Mouse (Mus musculus) kidney, postnatal 14 days (tissue): Measurements from ENCODE around the gene Osbpl6.
"Not testable (repeated sequence)": the region's sequence is repeated elsewhere in the genome, so short reads cannot be mapped to it uniquely, and the experiment has no call there.

Experiments
- DNase-seq: peaks from one replicate; pipeline ENCODE4 v3.0.0; 2022; ENCODE audit warnings: mixed read lengths

Osbpl6 gene

DNA sequence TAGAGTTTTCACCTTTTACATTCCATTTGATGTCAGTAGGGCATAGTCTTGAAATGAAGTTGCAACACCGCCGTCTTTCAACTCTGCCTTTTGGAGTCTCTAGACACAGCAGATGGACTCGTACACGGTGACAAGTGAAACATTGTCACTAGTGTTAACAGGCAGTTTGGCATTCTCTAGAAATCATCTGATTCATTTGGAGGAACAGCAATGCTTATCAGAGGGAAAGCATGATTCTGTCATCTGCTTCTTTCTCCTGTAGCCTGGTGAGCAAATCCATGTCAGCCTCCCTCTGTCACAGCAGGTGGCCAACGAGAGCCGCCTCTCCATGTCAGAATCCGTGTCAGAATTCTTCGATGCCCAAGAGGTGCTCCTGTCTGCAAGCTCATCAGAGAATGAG is 172.6 kb downstream of the Osbpl6 start:
- no peak for DNase-seq

GRCm38 (mm10) chr2:76585090-76585489 is 178.8 kb downstream of the Osbpl6 start:
- no peak for DNase-seq

DNA sequence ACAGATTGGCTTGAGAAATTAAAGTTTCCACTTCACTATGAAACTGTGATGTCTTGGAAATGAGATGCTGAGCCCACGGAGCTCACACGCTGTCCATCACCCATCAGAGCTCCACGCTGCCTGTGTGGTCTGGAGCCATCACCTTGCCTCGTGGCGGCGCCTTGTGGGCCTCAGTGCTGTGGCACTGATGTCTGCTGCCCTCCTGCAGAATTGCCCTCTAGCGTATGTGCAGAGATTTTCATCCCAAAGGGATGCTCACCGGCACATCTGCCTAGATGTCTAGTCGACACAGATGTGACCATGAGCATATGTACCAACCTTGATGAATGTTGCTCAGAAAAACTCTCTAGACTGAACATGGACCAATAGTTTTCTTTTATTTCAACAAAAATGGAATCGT is 180.6 kb downstream of the Osbpl6 start:
- DNase-seq = no peak

DNA sequence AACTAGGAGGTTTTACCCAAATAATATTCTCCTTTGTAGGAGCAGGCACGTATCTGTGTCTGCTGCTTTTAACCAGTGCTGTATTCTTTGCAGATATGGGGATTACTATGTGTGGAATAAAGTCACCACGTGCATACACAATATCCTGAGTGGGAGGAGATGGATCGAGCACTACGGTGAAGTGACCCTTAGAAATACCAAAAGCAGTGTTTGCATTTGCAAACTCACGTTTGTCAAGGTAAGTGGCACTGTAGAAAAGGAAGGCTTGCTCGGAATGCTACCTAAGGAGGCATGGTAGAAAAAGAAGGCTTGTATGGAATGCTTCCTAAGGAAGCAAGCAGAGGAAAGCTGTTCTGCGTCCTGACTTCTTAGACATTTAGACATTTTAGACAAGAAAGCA is 183.9 kb downstream of the Osbpl6 start:
- no peak for DNase-seq

GRCm38 (mm10) chr2:76592401-76592924 is 186.2 kb downstream of the Osbpl6 start:
- peak; percentile 8 for DNase-seq

DNA sequence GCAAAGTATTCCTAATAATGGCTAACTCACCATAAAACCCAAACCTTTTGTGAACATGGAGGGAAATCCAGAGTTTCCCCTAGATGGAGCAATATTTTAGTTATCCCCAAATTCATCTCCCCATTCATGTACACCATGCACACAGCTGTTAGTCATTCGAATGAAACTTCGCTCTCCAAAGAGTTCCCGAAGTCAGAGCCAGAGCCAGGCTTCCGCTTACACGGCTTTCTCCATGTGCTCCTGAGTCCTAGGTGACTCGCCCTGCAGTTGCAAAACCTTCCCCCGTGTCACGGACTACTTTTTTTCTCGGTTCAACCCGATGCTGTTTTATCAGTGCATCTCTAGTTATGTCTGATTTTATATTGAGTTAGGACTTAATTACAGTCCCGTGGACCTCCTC is 191.2 kb downstream of the Osbpl6 start:
- DNase-seq = no peak

- DNase-seq = no peak
Measured at GRCm38 (mm10) chr2:76599214-76599613, 192.9 kb downstream of the Osbpl6 start.

- no peak for DNase-seq
Measured at GRCm38 (mm10) chr2:76602256-76602655, 195.9 kb downstream of the Osbpl6 start.

DNA sequence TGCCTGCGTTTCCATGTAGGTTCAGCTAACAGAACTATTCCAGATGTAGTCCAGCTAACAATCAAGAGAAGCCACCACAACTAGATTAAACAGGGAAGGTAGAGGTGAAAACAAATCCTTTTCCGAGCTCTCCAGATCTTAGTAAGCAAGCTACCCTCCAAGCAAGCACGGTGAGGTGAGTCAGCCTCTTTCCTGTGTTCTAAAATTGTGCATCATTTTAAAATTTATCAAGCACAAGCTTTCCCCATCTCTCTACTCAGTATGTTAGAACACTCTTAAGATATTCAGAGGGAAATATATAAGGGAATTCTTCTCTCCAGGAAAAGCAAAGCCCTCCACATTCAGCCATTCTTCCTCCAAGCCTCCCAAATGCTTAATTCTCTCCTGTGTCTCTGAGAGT is 200.4 kb downstream of the Osbpl6 start:
- DNase-seq = no peak

DNA sequence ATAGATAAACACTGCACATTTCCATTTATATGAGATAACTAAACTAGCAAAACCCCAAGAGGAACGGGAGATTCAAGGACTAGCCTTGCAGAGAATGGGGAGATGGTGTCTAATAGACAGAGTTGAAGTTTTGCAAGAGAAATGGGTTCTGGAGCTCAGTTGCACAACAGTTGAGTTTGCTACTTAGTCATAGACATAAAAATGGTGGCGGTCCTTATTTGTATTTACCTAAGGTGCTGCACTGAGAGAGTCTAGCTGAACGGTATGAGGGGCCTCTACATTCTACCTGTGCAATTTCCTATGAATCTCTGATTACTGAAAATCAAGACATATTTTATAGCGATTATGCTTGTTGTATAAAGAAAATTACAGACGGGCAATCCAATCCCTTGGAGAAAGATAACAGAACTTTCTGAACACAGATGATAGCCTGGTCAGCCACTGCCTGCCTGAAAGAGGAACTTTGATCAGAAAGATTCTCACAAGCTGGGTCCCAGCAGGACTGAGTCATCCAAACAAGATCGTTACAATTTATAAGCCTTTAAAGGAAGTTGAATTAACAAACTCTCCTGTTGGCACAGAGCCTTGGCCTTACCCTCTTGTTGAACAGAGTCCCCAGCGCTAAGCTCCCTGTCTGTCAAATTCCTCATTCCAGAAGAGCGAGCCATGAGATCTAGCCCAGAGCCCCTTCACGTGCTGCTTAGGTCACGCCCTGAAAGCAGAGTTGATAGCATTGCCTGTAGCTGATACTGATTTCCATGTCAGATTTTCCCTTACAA is 204.2 kb downstream of the Osbpl6 start:
- no peak for DNase-seq

DNA sequence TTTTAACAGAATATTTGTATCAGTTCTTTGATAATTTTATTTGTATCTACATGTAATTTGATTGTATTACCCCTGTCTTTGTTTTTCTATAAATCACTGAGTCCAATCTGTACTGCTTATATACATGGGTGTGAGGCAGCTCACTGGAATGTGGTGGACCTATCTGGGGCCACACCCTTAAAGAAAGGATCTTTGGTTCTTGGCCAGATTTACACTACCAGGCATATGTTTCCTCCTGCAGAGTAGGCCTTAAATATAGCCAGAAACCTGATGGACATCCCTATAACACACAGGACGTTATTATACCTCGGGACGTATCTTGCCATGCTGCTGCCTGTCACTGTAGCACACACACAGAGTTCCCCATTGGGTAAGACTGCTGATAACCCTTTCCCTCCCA is 205.7 kb downstream of the Osbpl6 start:
- no peak for DNase-seq

DNA sequence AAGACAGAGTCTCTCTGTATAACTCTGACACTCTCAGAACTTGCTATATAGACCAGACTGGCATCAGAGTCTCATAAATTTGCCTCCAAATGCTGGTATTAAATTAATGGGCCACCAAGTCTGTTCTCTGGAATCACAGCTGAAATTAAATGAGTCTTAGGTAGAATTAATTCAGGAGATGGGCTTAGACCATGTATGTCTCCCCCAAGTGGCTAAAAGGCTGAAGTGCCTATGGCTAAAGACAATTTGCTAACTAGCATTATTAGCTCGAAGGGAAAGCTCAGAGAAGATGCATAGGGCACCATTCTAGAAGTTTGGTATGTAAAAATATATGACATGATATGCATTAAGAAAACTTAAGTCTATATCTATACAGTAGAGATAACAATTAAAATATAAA is 211.8 kb downstream of the Osbpl6 start:
- peak; percentile 51 for DNase-seq

DNA sequence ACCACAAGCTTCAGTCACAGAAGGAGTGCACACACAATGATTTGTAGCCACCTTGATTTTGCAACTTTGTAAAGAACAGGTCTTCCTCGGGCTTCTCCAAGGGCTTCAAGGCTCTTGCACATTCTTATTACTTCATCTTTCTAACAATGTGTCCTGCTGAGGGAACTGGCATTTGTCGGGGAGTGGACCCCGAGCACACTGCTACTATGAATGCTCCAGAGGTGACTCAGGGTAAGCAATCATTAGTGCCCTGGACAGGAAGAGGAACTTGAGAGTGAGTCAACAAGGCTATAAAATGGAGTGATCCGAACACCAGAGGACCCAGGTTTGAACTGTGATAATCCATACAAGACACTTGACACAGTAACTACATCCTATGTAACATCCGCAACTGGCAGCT is 213.9 kb downstream of the Osbpl6 start:
- DNase-seq = no peak

DNA sequence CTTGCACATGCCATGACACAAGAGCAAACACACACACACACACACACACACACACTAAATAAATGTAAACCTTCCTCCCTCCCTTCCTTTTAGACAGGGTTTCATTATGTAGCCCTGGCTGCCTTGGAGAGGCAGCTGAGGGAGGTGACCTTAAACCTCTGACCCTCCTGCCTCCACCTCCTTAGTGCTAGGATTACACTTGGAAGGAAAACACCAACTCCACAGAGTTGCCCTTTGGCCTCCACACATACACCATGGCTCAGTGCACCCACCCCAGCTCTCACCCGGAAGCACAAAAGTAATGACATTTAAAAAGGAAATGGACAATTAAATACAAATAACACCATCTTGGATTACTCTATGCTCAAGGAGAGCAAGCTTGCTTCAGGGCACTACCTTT is 215.4 kb downstream of the Osbpl6 start:
- no peak for DNase-seq

DNA sequence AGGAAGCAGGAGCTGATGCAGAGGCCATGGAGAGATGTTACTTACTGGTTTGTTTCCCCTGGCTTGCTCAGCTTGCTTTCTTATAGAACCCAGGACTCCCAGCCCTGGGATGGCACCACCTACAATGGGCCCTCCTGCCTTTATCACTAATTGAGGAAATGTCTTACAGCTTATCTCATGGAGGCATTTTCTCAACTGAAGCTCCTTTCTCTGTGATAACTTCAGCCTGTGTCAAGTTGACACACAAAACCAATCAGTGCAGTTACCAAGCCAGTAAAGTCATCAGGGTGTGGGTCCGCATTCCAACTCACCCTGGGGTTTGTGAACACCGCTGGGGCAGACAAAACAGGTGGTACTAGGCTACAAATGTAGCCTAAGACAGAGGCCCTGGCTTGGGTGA is 216.0 kb downstream of the Osbpl6 start:
- not testable (repeated sequence) for DNase-seq

DNA sequence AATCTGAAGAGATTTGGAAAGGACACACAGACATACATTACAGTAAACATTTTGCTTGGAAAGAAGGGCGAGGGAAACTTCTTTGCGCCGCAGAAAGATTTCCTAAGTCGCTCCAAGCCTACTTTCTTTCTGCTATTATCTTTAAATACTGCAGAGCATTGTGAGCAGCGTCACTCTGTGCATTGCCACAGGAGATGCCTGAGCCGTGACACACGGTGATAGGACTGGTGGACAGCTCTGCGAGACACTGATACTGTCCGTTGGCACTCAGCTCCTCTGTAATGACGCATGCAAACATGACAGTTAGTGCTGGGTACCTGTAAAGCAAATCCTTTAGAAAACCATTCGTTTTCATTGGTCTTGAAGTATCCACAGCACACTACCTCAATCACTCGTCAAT is 224.0 kb downstream of the Osbpl6 start:
- no peak for DNase-seq

GRCm38 (mm10) chr2:76631600-76631999 is 225.3 kb downstream of the Osbpl6 start:
- no peak for DNase-seq

GRCm38 (mm10) chr2:76639637-76640036 is 233.3 kb downstream of the Osbpl6 start:
- DNase-seq = no peak

DNA sequence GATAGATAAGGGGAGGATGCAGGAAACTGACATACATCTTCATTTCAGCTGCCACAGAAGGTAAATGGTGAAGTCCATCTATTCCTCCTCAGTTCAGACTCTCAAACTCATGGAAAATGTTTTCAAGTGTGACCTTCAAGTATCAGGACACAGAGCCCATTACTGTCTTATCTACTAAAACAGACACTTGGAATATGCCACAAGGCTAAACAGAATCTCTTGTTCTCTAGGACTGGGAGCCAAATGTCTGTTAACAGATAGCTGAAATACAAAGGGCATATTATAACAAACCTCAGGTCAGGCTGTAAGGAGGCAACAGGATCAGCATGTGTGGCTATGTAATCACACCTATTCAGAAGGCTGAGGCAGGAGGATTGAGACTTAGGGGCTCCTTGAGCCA is 237.5 kb downstream of the Osbpl6 start:
- no peak for DNase-seq

- no peak for DNase-seq
Measured at GRCm38 (mm10) chr2:76647441-76647869, 241.1 kb downstream of the Osbpl6 start.

DNA sequence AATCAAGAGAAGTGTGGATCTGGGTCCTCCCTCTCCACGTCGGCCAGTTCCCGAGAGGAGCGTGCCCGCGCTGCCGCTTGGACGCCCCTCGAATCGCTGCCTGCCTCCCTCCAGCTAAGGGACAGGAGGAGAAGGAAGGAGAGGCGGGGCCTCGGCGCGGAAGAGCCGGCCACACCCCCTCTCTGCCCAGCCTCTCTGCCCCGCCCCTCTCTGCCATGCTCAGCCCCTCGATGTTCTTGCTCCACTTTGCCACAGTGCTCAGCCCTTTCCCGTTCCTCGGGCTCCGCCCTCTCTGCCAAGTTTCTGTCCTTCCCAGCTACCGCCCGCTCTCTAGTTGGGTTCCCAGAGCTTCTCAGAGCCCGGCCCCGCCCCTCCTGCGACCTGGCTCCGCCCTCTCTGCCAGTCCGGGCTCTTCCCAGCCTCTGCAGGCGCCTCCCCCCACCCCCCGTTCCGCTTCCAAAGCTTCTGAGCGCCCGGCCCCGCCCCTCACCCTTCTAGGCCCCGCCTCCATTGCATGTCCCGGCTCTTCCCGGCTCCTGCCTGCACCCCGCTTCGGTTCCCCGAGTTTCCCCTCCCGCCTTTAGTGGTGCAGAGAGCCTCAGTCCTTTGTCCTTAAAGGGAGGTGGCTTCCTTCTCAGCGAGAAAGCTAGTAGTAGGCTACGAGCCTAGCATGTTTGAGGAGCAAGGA is 241.7 kb downstream of the Osbpl6 start, which contains the start of the genes Prkra and Pjvk:
Gene Prkra (minus strand): TSS at position 133 of the 688 bp plus-strand sequence.
Gene Pjvk (plus strand): TSS at position 594 of the 688 bp plus-strand sequence.
- peak; percentile 99 for DNase-seq

GRCm38 (mm10) chr2:76648666-76649141 is 242.4 kb downstream of the Osbpl6 start:
- DNase-seq = no peak
